Mouse (Mus musculus) lung, postnatal 10 days (tissue): Measurements from ENCODE around the gene Tfrc.
"Not testable (repeated sequence)": the region's sequence is repeated elsewhere in the genome, so short reads cannot be mapped to it uniquely, and the experiment has no call there.

Source experiments
- DNase-seq: peaks from one replicate; pipeline ENCODE4 v3.0.0; 2021

Gene Tfrc

DNA sequence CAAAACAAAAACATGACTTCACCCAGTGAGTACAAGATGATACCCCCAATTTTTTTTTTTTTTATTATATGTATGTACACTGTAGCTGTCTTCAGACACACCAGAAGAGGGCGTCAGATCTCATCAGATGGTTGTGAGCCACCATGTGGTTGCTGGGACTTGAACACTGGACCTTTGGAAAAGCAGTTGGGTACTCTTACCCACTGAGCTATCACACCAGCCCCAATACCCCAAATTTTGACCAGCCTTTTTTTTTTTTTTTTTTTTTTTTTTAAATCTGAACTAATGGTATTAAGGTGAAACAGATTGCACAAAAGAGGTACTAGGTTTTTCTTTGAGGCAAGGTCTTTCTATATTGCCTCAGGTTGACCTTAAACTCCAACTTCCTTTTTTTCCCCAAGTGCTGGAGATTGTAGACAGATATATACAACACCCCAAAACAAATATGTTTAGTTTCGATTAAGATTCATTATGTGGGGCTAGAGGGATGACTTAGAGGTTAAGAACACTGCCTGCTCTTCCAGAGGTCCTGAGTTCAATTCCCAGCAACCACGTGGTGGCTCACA, 4.6 kb downstream of the Tfrc start:
- DNase-seq: no peak

DNA sequence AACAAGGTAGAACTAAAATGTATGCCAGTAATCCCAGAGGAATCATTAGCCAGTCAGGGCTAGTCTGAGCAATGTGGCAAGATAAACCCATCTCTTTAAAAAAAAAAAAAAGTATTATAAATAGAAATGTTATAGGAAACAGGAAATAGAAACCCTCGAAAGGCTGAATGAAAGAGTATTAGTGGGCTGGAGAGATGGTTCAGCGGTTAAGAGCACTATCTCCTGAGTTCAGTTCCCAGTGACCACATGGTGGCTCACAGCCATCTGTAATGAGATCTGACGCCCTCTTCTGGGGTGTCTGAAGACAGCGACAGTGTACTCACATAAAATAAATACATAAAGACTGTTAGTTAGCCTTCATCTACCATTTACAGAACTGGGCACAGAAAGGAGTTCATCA, 5.3 kb downstream of the Tfrc start:
- no peak for DNase-seq

DNA sequence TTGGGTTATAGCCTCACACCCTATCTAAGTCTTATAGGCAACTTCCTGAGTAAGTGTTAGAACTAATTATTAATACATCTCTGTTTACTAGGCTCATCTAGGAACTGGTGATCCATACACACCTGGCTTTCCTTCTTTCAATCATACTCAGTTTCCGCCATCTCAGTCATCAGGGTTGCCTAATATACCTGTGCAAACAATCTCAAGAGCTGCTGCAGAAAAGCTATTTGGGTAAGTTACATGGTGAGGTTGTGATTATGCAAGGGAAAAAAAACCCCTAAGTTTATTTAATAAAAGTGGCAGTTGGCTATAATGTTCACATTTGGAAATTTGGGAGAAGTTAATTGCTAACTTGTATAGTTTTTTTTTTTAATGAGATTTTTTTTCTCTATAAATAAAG, 10.2 kb downstream of the Tfrc start:
- no peak for DNase-seq

DNA sequence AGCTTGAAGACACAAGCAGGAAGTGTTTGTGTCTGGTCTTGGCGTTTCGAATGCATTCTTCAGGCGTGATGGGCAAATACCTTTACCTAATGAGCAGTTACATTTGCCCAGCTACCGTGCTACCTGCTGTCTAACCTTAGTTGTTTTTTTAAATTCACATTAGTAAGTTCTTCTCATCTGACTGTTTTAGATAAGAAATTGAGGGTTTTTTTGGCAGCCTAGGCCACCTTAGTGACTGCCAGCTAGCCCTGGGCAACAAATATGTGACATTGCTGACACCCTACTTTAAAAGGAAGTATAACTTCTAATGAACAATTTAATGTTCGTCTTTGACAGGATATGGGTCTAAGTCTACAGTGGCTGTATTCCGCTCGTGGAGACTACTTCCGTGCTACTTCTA, 19.4 kb downstream of the Tfrc start:
- no peak for DNase-seq

DNA sequence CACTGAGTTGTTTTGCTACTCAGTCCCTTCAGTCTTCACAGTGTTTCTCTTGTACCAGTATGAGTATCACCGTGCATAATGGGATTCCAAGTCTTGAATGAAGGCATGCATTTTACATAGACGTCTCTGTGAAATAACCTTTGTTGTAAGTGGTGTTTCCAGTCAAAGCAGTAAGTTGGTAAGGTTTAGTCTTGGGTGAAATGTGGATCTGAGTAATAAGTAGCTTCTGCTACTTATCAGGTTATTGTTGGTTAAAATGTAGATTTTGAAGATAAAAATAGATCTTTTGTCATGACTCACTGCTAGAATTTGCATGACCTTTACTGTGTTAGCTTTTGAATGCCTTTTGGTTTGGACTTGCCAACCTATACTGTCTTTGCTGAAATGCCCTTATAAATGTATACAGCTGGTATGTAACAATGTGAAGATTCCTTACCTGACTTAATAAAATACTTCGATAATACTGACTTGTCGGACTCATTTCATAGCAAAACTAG, 23.7 kb downstream of the Tfrc start:
- DNase-seq: no peak

DNA sequence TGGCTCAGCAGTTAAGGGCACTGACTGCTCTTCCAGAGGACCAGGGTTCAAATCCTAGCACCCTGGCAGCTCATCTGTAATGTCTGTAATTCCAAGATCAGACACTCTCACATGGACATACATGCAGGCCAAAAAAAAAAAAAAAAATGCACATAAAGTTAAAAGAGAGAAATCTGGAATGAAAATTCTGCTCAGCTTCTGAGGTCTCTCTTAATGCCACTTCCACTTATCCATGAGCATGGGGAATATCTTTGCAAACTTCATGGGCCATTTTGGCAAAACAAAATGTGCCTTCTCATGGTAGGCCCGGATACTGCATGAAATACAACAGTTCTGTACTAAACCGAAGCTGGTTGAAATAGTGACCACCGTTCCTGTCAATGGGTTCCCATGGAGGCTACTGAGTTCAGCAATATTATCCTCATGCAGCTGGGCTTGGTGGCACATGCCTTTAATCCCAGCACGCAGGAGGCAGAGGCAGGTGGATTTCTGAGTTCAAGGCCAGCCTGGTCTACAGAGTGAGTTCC, 24.8 kb downstream of the Tfrc start:
- DNase-seq: no peak

DNA sequence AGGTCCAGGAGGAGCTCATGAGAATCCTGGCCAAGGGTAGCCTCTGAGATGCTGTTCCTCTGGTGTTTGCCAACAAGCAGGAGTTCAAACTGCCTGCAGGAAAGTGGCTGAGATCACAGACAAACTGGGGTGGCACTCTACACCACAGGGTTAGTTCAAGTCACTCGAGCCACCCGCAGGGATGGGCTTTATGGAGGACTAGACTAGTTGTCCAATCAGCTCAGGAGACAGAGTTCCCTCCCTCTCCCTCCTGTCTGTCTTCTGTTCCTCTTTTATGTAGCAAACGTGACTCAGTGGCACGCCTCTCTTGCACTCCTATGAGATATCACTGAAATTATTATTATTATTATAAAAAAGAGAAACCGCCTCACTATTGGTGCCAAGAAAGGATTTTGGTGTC, 25.5 kb downstream of the Tfrc start:
- no peak for DNase-seq

DNA sequence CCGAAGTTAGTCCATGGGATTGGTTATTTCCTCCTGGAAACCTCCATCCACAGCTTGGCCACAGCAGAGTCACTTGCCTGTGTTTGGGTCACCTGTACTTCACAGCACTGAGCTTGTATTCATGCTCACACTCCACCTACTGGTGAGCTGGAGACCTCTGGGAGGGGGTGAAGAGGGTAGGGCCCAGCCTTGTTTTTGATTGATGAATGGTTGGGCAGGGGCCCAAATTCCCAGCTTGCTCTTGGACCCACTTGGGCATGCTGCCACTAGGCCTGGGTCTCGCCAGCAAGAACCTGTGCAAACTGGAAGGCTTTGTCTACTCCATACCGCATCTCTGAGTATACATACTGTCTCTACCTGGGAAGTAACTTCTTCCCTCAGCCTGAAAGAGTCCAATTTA, 26.6 kb downstream of the Tfrc start:
- no peak for DNase-seq

DNA sequence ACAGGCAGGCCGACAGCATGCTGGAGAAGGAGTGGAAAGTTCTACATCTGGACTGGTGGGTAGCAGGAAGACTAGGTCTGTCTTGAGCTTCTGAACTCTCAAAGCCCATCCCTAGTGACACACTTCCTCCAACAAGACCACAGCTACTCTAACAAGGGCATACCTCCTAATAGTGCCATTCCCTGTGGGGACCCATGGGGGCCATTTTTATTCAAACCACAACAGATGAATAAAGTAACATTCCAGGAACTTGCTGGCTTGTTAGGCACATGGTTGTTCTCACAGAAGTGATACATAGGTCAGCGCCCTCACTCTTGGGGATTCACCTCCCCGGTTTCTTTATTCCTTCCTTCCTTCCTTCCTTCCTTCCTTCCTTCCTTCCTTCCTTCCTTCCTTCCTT, 27.6 kb downstream of the Tfrc start:
- DNase-seq: no peak

DNA sequence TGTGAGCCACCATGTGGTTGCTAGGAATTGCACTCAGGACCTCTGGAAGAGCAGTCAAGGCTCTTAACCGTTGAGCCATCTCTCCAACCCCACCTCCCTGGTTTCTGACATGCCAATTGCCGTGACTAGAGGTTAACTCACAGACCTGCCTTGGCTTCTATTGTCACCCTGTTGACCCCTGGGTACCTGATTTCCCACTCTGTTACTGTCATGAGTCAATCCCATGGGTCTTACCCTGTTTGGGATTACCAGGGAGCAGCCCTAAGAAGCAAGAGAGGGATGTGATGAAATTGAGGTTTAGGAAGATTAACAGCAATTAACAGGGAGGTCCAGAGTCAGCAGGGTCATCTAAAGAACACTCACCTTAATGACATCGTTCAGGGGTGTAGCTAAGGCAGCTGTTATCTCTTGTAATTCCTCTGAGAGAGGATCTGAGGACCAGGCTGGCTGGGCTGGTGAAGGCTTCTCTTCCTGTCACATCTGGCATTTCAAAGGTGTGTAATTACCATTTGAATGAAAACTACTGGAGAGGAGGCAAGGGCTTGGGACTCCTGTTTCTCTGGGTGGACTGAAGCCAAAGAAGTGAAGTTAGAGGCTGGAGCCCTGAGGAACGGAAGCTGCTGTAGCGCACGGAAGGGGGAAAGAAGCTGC, 28.3 kb downstream of the Tfrc start:
- DNase-seq: no peak

DNA sequence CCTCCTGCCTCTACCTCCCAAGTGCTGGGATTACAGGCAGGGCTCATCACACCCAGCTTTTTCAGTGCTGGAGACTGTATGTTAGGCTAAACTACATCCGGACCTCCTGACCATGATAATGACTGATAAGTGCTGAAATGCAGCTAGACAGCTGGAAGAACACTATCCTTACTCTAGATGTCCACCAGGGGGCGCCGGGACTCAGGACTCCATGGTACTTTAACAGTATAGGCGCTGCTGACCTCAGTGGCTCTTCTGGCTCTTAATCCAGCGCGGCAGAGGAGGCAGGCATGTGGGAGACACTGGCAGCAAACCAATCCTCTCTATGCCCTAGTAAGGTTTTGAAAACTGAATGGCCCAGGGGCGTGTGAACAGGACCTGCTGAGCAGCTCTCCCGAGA, 29.8 kb downstream of the Tfrc start:
- DNase-seq: peak; percentile 89

DNA sequence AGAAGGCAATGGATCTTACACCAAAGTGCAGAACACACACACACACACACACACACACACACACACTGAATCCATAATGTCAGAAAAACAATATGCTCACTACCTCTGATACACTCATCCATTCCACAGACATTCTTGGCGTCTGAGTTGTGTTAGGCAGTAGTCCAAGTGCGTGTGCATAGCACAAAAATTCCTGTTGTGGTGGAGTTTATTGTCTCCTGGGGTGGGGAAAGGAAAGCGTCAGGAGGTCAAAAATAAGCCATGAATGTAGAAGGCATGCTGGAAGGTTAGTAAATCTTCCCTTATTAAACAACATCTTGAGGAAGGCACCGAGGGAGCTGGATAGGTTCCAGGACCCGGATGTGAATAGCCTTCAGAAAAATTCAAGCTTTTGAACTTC, 31.4 kb downstream of the Tfrc start:
- DNase-seq: peak; percentile 32

DNA sequence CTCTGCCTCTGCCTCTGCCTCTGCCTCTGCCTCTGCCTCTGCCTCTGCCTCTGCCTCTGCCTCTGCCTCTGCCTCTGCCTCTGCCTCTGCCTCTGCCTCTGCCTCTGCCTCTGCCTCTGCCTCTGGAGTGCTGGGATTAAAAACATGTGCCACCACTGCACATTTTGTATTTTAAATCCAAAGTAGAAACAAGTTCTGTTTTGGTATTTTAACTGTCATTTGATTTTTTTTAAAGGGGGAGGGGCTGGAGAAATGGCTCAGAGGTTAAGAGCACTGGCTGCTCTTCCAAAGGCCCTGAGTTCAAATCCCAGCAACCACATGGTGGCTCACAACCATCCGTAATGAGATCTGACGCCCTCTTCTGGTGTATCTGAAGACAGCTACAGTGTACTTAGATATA, 32.0 kb downstream of the Tfrc start:
- DNase-seq: not testable (repeated sequence)

DNA sequence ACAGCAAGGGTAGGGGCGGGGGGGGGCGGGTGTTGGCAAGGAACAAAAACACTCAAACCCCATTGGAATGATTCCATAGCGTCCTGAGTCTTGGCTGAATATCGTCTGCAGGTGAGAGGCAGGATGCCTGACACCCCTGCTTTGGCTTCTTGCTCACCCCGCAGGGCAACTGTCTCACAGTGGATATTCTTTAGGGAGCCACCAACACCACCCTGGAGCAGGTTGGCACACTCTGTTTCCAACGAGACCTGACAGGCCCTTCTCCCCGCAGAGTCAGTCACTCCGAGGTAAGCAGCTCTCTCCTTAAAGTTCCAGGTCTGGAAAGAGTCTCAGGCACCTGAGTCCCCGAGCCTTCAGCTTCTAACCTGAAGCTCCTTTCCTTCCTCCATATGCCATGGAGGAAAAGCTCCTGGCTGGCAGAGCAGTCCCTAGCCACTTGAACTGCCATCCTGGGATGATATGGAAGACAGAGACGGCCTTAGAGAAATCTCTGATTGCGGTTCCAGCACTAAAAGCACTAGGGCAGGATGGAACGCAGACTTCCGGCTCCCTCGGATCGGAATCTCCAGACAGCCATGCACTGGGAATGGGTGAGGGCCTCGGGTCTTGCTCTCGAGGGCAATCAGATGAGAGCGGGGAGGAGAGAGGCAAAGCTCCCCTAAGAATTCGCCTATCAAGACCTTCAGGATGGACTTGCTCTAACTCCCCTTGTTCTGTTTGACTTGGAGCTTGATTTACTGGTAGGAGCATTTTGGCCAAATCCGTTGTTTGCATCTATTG, 32.9 kb downstream of the Tfrc start:
- no peak for DNase-seq

DNA sequence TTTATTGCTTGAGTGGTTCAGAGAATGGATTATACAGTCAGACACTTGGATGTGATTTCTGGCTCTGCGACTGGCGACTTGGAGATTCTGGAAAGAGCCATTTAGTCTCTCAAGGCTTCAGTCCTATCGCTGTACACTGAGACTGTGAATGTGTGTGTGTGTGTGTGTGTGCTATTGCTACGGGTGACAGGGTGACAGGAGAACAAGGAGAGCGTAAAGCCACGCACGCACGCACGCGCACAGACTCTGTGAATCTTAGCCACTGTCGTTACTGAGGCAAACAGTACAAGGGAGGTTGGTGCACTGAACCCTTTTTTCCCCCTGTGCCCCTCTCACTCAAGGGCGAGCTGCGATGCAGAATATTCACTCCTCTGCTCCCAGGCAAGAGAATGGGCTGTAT, 33.6 kb downstream of the Tfrc start:
- DNase-seq: no peak

DNA sequence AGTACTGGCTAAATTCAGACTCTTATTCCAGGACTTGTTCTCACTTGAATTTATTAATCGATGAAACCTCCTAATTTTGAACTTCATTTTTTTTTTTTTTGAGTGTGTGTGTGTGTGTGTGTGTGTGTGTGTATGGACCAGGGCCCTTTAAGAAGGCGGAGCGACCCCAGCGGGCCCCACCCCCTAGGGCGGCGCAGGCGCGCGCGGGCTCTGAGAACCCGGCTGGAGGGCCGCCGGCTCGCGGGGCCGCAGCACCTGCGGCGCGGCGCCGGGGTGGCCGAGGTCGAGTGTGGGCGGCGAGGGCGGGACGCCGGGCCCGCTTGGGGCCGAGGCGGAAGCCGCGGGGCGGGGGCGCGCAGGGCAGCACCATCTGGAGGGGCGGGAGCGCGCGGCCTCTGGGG, 34.9 kb downstream of the Tfrc start, which contains the start of gene Tnk2:
Gene Tnk2 (plus strand): TSS at position 214 of the 401 bp plus-strand sequence.
- peak; percentile 94 for DNase-seq

DNA sequence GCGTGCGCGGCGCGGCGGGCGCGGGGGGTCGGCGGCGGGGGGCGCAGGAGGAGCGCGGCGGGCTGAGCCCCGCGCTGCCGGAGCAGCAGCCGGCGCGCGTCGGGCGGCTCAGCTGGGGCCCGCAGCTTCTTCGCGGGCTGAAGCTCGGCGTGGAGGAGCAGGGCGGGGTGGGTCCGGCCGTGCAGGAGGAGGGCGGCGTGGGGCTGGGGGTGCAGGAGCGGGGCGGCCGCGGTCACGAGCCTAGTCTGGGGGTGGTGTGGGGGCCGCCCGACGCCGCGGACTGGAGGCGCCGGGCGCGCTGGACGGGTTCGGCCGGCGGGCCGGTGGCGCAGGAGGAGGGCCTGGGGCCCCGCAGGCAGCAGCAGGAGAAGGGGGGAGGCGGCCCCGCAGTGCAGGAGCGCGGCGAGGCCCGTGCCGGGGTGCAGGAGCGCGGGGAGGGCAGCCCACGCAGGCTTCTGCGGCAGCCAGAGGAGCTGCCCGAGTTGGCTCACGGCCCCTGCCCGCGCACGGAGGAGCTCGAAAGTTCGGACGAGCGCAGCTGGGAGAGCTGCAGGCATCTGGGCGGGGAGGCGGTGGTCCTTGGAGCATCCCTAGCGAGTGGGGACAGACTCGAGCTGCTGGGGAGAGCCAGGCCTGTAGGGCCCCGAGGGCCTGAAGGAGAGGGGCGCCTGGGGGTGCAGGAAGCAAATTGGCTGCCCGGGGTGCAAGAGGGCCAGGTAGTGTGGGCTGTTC, 35.5 kb downstream of the Tfrc start:
- peak; percentile 62 for DNase-seq

DNA sequence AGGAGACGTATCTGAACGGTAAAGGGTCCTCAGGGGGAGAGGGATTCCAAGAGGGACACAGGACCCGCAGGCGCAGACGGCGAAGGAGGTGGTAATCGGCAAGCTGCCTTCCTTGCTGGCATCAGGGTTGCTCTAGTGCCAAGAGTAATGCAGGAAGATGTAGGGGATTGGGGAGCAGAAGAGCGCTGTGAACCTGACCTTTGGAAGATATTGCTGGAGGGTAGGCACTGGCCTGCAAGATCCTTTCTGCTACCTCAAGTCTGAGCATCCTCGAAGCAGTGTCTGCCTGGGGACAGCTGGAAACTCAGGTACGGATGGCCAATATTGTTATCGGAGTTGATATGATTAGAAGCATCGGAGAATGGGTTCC, 36.1 kb downstream of the Tfrc start:
- DNase-seq: no peak

DNA sequence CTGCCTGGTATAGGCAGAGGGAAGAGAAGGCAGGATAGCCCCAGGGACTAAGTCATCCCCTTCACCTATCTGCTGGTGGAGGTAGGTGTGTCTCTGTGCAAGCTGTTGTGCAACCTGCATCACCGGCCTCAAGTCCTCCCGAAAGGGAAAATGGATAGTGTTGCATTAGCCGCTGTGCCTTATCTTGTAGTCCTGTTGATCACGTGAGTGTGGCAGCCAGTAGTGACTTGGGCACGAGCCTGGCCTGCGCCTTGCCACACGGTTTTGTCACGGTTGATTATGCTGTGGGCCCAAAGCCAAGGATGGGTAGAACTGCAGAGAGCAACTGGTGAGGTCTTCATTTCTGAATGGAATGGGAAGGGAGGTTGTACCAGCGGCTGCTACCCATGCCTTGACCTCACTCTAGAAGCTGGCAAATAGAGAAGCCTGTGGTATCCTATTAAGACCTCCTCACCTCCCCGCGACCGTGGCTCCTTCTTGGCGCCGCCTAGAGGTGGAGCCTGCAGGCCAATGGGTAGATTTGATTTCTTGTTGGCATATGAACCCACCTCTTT, 36.7 kb downstream of the Tfrc start:
- peak; percentile 57 for DNase-seq

DNA sequence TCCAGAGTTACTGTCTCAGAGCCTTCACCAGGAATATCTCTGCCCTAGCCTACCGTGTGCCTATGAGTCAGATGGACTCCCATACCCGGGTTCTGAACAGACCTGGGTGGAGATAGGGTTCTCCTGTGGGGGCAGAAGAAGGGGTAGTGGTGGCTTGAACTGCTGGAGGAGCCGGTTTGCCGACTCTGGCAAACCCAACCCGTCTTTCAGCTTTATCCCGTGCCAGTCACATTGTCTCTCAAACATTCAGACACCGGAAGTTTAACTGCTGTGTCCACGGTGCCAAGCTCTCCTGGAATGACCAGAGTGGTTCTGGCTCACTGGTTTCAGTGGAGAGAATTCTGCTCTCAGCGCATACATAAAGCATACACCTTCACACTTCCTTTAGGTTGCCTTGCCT, 37.3 kb downstream of the Tfrc start:
- peak; percentile 25 for DNase-seq

DNA sequence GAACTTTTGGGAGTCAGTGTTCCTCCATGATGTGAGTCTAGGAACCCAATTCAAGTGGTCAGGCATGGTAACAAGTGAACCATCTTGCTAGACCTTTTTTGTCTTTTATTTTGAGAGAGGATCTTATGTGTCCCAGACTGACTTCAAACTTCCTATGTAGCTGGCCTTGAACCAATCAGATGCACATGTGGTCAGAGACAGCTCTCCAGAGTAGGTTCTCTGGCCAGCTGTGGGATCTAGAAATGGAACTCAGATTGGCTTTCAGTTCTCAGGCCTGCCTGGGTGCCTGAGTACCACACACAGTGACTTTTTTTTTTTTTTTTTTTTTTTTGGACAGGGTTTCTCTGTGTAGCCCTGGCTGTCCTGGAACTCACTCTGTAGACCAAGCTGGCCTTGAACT, 39.0 kb downstream of the Tfrc start:
- DNase-seq: no peak

DNA sequence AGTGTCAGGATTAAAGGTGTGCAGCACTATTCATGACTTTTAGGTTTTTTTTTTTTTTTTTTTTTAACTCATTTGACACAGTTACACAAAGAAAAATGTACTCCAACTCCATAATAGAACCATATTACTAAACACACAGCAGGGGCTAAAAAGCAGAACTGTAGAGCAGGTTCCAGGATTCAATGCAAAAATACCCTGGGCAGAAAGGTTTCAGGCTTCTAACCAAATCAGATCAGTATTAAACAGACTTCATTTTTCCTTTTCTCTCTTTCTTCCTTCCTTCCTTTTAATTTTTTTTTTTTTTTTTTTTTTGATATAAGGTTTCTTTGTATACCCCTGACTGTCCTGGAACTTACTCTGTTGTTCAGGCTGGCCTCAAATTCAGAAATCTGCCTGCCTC, 41.7 kb downstream of the Tfrc start:
- DNase-seq: no peak
